Mouse (Mus musculus) limb, embryonic 13.5 days (tissue): Measurements from ENCODE around the gene Gatad1. TPM values are rescaled to one million over a fixed set of nuclear protein-coding genes. Genes with fewer than 3 reads are reported as not detected.
A peak's percentile ranks its signal among the peaks of the same experiment; 100 is the strongest.
"Not testable (repeated sequence)": the region's sequence is repeated elsewhere in the genome, so short reads cannot be mapped to it uniquely, and the experiment has no call there.

Experiments used
- ATAC-seq: fragments of 200-750 bp; cut with Nextera tagmentation; 2 replicates; pipeline ENCODE4 v1.8.0; 2017; ENCODE audit warnings: low read depth, moderate number of reproducible peaks, moderate TSS enrichment; ENCODE audit not compliant: low FRiP score
- H3K27ac ChIP-seq: fragments of 300-500 bp; sonication (generic); 2 replicates; pipeline ENCODE4 v1.5.1; 2015; ENCODE audit warnings: inconsistent platforms, mild to moderate bottlenecking, moderate library complexity
- H3K27me3 ChIP-seq: fragments of 300-500 bp; sonication (generic); 2 replicates; pipeline ENCODE4 v1.6.1; 2015; ENCODE audit warnings: mild to moderate bottlenecking, inconsistent platforms
- H3K36me3 ChIP-seq: fragments of 300-500 bp; sonication (generic); 2 replicates; pipeline ENCODE4 v1.6.1; 2015; ENCODE audit warnings: inconsistent platforms, mild to moderate bottlenecking, moderate library complexity
- H3K4me1 ChIP-seq: fragments of 300-500 bp; sonication (generic); 2 replicates; pipeline ENCODE4 v1.6.1; 2015; ENCODE audit warnings: inconsistent platforms
- H3K4me2 ChIP-seq: fragments of 300-500 bp; sonication (generic); replicated peaks from 2 replicates; pipeline ENCODE4 v1.6.1; 2015; ENCODE audit warnings: inconsistent platforms, mild to moderate bottlenecking, moderate library complexity
- H3K4me3 ChIP-seq: fragments of 300-500 bp; sonication (generic); 2 replicates; pipeline ENCODE4 v1.5.1; 2015; ENCODE audit warnings: moderate library complexity, mild to moderate bottlenecking, inconsistent platforms
- H3K9ac ChIP-seq: fragments of 300-500 bp; sonication (generic); 2 replicates; pipeline ENCODE4 v1.6.1; 2015; ENCODE audit warnings: mild to moderate bottlenecking, inconsistent platforms
- H3K9me3 ChIP-seq: fragments of 300-500 bp; sonication (generic); 2 replicates; pipeline ENCODE4 v1.6.1; 2016; ENCODE audit warnings: inconsistent platforms
- WGBS: fragments of 180-500 bp; shearing (Covaris S2); methylation state at CpG from one replicate; pipeline ENCODE4 v1.1.7; 2015; 5-methylcytosine and 5-hydroxymethylcytosine counted together
- polyA plus RNA-seq: library from polyadenylated mRNA; unstranded; fragments of >200 nt; fragmentation: Nextera tagmentation; extraction: Ambion mirVana; gene quantifications from 2 replicates; pipeline ENCODE4 v1.2.1, GENCODE M21; 2015

Gatad1 gene
- polyA plus RNA-seq, 1 experiment from 2014 or later: 60.8 TPM

DNA sequence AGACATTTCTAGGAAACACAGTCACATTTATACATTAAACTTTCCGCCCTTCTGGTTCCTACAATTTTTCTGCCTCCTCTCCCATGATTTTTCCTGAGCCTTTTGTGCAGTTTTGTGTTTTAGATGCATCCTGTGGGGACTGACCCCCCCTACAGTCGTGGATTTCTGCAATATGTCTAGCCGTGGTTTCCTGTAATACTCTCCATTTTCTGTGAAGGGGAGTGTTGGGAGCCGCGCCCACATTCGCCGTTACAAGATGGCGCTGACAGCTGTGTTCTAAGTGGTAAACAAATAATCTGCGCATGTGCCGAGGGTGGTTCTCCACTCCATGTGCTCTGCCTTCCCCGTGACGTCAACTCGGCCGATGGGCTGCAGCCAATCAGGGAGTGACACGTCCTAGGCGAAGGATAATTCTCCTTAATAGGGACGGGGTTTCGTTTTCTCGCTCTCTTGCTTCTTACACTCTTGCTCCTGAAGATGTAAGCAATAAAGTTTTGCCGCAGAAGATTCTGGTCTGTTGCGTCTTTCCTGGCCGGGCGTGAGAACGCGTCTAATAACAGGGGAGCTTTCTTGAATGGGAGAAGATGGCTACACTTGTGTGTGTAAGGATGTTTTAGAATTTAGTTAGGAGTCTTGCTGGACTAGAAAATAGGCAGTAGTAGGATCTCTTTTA, 3.9 kb downstream of the Gatad1 start:
- H3K4me2 ChIP-seq, H3K9ac ChIP-seq, ATAC-seq, H3K4me3 ChIP-seq, H3K36me3 ChIP-seq, H3K9me3 ChIP-seq, H3K4me1 ChIP-seq, H3K27ac ChIP-seq, H3K27me3 ChIP-seq: not testable (repeated sequence)
- WGBS: 93% methylated on average over 16 of the region's 25 CpGs

DNA sequence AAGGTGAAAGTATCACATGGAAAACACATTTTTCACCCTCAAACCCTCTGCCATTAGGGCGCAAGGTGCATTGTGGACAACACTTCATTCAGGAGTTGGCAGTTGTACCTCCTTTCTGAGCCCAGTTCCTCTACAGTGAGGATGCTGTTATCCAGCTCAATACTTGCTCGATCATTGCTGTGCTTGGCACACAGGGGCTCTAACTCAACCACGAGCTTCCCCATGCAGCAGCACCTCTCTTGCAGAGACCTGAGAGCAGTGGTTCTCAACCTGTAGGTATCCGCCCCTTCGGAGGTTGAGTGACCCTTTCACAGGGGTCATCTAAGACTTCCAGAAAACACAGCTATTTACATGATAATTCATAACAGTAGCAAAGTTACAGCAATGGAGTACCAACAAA, 5.4 kb downstream of the Gatad1 start:
- 86% methylated on average over 5 of the region's 5 CpGs for WGBS
- peaks cover 1% of the 10 kb centered on the region for H3K4me1 ChIP-seq
- no peak overlapping the region for H3K9ac ChIP-seq
- no peaks in the 10 kb centered on the region for H3K9me3 ChIP-seq
- no peak overlapping the region for H3K4me3 ChIP-seq
- no peaks in the 10 kb centered on the region for H3K27me3 ChIP-seq
- H3K27ac ChIP-seq: no peak overlapping the region
- no peak overlapping the region for H3K4me2 ChIP-seq
- ATAC-seq: no peak
- H3K36me3 ChIP-seq: no peaks in the 10 kb centered on the region

DNA sequence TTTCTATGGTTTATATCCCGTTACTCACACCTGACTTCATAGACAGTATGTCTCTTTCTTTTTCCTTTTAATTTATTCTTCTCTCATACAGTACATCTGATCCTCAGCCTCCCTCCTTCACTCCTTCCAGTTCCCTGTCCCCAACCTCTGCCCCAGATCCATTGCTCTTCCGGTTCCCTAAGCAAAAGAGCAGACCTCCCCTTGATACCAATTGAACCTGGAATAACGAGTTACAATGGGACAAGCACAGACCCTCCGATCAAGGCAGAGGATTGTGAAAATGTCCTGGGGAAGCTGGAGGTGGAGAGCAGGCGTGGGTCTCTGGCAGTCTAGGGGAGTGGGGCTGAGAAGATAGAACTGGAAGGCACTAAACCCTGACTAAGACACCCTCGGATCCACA, 6.1 kb downstream of the Gatad1 start, which contains the start of gene Tmbim7:
TSS of gene Tmbim7 (plus strand) at position 301 of the 400 bp plus-strand sequence.
- Histone ChIP-seq H3K4me1 (peaks cover 3% of the 10 kb centered on the region), H3K9me3 (no peaks in the 10 kb centered on the region), H3K9ac (no peak within 1 kb of the TSS), H3K4me3 (no peak within 1 kb of the TSS), H3K36me3 (no peaks in the 10 kb centered on the region), H3K27ac (no peak within 1 kb of the TSS), H3K4me2 (no peak within 1 kb of the TSS), H3K27me3 (no peaks in the 10 kb centered on the region)
- no peak for ATAC-seq
- WGBS: 81% methylated on average over 6 of the region's 6 CpGs

DNA sequence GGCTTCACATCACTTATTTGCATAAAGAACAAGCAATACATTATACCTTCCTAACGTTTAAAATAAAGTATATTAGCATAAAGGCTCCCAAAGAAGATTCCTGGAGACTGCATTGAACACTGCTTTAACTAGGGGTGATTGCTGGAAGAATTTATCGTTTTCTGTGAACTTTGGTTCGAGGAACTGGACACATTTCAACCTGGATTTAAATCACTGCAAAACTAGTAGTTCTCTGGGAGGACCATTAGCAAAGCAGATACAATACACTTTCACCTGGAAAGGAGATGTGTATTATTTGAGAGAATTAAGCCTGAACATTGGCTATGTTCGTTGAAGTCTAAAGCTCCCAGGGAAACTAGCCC, 8.2 kb downstream of the Gatad1 start:
- 70% methylated on average over 4 of the region's 4 CpGs for WGBS
- Histone ChIP-seq H3K4me1 (peaks cover 11% of the 10 kb centered on the region), H3K36me3 (peaks cover 11% of the 10 kb centered on the region), H3K9me3 (no peaks in the 10 kb centered on the region), H3K9ac (no peak overlapping the region), H3K27me3 (no peaks in the 10 kb centered on the region), H3K4me2 (no peak overlapping the region), H3K4me3 (no peak overlapping the region), H3K27ac (no peak overlapping the region)
- ATAC-seq: no peak

DNA sequence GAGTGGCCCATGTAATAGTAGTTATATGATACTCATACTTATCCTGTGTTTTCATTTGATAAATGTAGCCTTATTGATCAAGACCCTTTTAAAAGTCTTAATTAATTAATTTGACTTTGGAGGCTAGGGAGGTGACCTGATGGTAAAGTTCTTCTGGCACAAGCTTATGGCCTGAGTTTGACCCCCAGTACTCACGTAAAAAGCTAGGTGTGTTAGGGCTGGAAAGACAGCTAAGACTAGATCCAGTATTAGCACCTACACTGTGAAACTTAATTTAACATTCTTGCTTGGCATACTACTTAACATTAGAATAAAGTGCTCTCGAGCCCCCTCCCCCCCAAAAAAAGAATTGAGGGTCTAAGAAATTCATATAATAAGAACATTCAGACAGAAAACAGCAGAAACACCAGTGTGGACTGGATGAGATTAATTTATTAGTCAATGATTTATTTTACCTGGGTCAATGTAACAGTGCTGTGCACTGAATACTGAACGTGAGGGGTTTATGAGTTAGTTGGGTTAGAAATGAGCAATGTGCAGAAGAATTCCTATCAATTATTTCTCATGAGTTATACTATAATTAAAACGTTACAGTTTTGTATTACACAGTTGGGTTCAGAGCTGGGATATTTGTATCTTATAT, 8.7 kb downstream of the Gatad1 start:
- Histone ChIP-seq H3K27me3 (no peaks in the 10 kb centered on the region), H3K9ac (no peak overlapping the region), H3K4me2 (peak overlapping the region; percentile 63; the same call in 1 of the 2 replicates), H3K27ac (no peak overlapping the region), H3K36me3 (peaks cover 14% of the 10 kb centered on the region), H3K9me3 (no peaks in the 10 kb centered on the region), H3K4me3 (peak overlapping the region; percentile 94; the same call in 1 of the 2 replicates), H3K4me1 (peaks cover 11% of the 10 kb centered on the region)
- peak; percentile 18; the same call in 1 of the 2 replicates for ATAC-seq
- WGBS: 42% methylated on average over 4 of the region's 4 CpGs

DNA sequence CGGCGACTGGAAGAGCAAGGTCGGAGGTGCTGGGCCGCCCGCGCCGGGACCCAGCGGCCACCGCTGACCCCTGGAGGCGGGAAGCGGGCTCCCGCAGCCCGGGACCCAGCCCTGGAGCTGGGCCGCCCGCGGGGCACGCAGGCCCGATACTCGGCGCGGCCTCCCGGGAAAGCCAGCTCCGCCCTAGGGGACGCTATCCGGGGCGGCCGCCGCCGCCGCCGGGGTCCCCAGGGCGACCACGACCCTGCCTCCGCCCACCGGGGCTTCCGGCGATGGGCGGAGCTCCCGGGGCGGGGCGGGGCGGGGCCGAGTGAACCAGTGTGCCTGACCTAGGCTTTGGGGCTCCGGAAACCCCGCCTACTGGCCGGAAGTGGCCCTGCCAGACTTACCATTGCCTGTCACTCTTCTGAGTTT, 9.3 kb downstream of the Gatad1 start:
- Histone ChIP-seq H3K9ac (peak overlapping the region; percentile 90), H3K9me3 (no peaks in the 10 kb centered on the region), H3K36me3 (peaks cover 19% of the 10 kb centered on the region), H3K27ac (peak overlapping the region; percentile 95), H3K4me1 (peaks cover 11% of the 10 kb centered on the region), H3K4me2 (peak overlapping the region; percentile 63), H3K4me3 (peak overlapping the region; percentile 94), H3K27me3 (no peaks in the 10 kb centered on the region)
- peak; percentile 92 for ATAC-seq
- under 1% methylated on average over 30 of the region's 46 CpGs for WGBS

DNA sequence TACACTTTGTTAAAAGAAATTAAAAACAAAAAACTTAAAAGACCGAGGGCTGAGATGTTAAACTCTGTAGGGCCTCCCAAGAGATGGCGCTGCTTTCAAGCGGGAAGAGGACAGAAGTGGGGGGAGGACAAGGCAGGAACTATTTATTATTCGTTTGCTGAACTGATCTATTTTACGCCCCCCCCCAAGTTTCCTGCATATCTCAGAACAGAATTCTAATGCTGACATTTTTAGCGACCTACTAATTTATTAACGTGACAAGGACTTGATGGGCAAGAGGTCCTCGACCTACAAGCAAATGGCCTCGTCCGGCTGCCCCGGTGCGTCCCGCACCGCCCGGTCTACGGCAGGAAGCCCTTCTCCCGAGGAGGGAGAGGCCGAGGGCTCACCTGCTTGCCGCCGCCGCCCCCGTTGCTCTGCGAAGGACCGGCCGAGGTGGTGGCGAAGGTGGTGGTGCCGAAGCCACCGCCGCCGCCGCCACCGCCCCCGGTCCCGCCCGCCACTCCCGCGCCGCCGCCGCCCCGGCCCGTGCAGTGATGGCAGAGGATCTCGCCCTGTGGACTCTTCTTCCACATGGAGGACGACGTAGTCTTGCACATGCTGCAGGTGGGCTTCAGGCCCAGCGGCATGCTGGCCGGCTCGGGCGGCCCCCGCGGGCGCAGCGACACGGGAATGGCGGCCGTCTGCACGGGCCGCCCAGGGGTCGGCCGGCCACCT, 9.8 kb downstream of the Gatad1 start:
- Histone ChIP-seq H3K9ac (peak overlapping the region; percentile 90), H3K9me3 (no peaks in the 10 kb centered on the region), H3K36me3 (peaks cover 21% of the 10 kb centered on the region), H3K4me2 (peak overlapping the region; percentile 63), H3K27me3 (no peaks in the 10 kb centered on the region), H3K4me3 (peak overlapping the region; percentile 94), H3K4me1 (peaks cover 11% of the 10 kb centered on the region), H3K27ac (peak overlapping the region; percentile 95)
- WGBS: under 1% methylated on average over 60 of the region's 60 CpGs
- peak; percentile 72 for ATAC-seq

DNA sequence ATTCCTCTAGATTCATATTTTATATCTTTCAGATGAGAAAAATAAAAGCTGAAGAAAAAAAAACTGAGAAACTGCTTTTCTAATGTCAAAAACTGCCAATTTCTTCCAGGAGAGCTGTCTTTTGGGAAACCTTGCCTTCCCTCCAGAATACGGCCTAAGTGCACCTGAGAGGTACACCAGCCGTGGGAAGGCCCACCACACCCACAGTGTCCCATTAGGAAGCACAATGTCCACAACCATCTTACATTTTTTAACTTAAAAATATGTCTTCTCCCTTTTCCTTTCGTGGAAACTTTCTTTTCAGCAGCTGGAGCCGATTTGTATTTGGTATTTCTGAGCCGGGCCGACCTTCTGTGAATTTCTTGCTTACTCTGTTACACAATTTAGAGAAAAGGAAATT, 10.4 kb downstream of the Gatad1 start:
- H3K36me3 ChIP-seq: peaks cover 28% of the 10 kb centered on the region
- no peaks in the 10 kb centered on the region for H3K9me3 ChIP-seq
- H3K4me1 ChIP-seq: peaks cover 11% of the 10 kb centered on the region
- H3K4me2 ChIP-seq: peak overlapping the region; percentile 63
- no peaks in the 10 kb centered on the region for H3K27me3 ChIP-seq
- H3K9ac ChIP-seq: peak overlapping the region; percentile 90
- peak overlapping the region; percentile 94 for H3K4me3 ChIP-seq
- no peak overlapping the region for H3K27ac ChIP-seq
- ATAC-seq: no peak
- WGBS: 18% methylated on average over 6 of the region's 6 CpGs

DNA sequence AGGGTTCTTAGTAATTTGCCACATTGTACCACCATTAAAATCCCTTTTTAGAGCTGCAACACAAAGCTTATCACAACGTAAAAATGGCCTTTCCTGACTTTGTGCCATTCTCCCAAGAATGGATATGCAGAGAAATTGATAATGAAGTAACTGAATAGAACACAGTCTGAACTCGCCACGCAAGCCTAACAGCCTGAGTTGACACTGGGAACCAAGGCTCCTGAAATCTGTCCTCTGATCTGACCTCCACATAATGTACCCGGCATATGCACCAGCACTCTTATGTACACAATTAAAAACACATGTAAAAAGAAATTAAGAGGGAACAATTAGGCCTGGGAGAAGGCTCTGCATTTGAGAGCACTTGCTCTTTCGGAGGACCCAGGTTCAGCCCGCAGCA, 11.7 kb downstream of the Gatad1 start:
- Histone ChIP-seq H3K4me2 (peak overlapping the region; percentile 12), H3K4me1 (peaks cover 11% of the 10 kb centered on the region), H3K4me3 (no peak overlapping the region), H3K9me3 (no peaks in the 10 kb centered on the region), H3K36me3 (peaks cover 37% of the 10 kb centered on the region), H3K27me3 (no peaks in the 10 kb centered on the region), H3K9ac (peak overlapping the region; percentile 21; the same call in 1 of the 2 replicates), H3K27ac (no peak overlapping the region)
- 50% methylated on average over 6 of the region's 6 CpGs for WGBS
- ATAC-seq: no peak

DNA sequence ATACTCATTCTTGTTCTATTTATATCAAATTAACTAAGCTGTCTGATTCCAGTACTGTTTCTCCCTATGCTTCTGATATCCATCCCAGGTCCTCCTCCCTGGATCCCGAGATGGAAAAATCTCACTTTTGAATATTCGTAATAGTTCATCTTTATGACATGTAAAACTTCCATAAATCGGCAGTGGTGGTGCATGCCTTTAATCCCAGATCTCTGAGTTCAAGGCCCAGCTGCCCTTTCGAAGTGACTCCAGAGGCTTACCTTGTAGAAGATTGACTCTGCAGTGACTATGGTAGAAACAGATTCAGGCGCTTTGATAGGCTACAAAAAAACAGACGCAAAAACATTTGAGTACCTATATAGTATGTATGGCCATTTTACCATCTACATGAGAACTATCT, 12.4 kb downstream of the Gatad1 start:
- Histone ChIP-seq H3K4me3 (no peak overlapping the region), H3K4me1 (peaks cover 11% of the 10 kb centered on the region), H3K27ac (no peak overlapping the region), H3K9ac (no peak overlapping the region), H3K27me3 (no peaks in the 10 kb centered on the region), H3K36me3 (peaks cover 40% of the 10 kb centered on the region), H3K4me2 (no peak overlapping the region), H3K9me3 (no peaks in the 10 kb centered on the region)
- no peak for ATAC-seq
- WGBS: 90% methylated on average over 6 of the region's 6 CpGs

DNA sequence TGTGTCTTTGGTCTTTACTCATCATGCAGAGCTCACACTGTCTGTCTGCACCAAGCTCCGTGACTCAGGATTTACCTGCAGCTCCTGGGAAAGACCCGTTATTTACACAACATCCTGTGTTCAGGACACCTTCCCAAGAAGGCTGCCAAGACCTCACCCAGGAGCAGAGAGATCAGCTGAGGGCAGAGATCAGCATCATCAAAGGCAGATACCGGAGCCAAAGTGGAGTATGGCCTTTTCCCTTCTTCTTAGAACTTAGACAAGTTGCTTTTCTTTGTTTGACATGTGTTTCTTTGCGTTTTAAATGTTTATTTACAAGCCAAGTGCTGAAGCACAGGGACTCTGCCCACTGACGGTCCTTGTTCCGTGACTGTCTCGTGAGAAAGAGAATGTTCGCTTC, 21.7 kb downstream of the Gatad1 start:
- H3K27ac ChIP-seq: no peak overlapping the region
- no peaks in the 10 kb centered on the region for H3K27me3 ChIP-seq
- no peaks in the 10 kb centered on the region for H3K9me3 ChIP-seq
- no peak for ATAC-seq
- no peak overlapping the region for H3K9ac ChIP-seq
- H3K4me2 ChIP-seq: no peak overlapping the region
- WGBS: 80% methylated on average over 8 of the region's 8 CpGs
- H3K4me3 ChIP-seq: no peak overlapping the region
- H3K4me1 ChIP-seq: peaks cover 8% of the 10 kb centered on the region
- H3K36me3 ChIP-seq: peaks cover 24% of the 10 kb centered on the region

DNA sequence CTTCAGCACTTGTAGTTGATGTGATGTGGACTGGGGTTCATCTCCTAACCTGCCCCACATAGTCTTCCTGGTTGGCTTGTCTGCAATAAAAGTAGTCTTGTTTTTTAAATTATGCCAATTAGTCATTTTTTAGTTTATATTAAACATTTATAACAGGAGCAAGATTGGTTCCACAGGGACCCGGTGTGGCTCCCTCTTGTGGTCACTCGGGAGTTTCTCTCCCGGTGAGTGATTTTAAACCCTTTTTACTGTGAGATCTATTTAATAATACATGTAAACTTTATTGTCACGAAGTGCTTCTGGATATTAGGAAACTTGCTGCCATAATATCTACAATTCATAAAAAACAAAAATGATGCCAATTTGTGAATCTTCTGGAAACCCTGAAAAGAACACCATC, 23.0 kb downstream of the Gatad1 start:
- no peak overlapping the region for H3K27ac ChIP-seq
- peaks cover 29% of the 10 kb centered on the region for H3K36me3 ChIP-seq
- H3K4me3 ChIP-seq: no peak overlapping the region
- H3K4me2 ChIP-seq: no peak overlapping the region
- WGBS: 69% methylated on average over 4 of the region's 4 CpGs
- ATAC-seq: no peak
- H3K9ac ChIP-seq: no peak overlapping the region
- peaks cover 8% of the 10 kb centered on the region for H3K4me1 ChIP-seq
- H3K9me3 ChIP-seq: no peaks in the 10 kb centered on the region
- no peaks in the 10 kb centered on the region for H3K27me3 ChIP-seq
